Mouse (Mus musculus) lung, postnatal 0 days (tissue): ENCODE data around the gene Fam160a2. TPM values are rescaled to one million over a fixed set of nuclear protein-coding genes. Genes with fewer than 3 reads are reported as not detected.

ENCODE experiments used
- ATAC-seq: fragments of 200-750 bp; cut with Nextera tagmentation; 2 replicates; pipeline ENCODE4 v1.8.0; 2017; ENCODE audit warnings: moderate library complexity
- DNase-seq: peaks from one replicate; pipeline ENCODE4 v3.0.0-alpha.2; 2016; ENCODE audit warnings: low spot score
- H3K27ac ChIP-seq: fragments of 300-500 bp; sonication (generic); 2 replicates; pipeline ENCODE4 v1.5.1; 2014; ENCODE audit warnings: antibody characterized with exemption, mild to moderate bottlenecking, low read length, mixed read lengths
- H3K27me3 ChIP-seq: fragments of 300-500 bp; sonication (generic); replicated peaks from 2 replicates; pipeline ENCODE4 v1.6.1; 2014; ENCODE audit warnings: low read length, mixed read lengths; ENCODE audit not compliant: insufficient read depth
- H3K36me3 ChIP-seq: fragments of 300-500 bp; sonication (generic); 2 replicates; pipeline ENCODE4 v1.6.1; 2014; ENCODE audit warnings: low read length, mixed read lengths; ENCODE audit not compliant: insufficient read depth
- H3K4me1 ChIP-seq: fragments of 300-500 bp; sonication (generic); 2 replicates; pipeline ENCODE4 v1.6.1; 2014; ENCODE audit warnings: antibody characterized with exemption, low read depth, low read length, mixed read lengths; ENCODE audit not compliant: insufficient read depth
- H3K4me2 ChIP-seq: fragments of 300-500 bp; sonication (generic); replicated peaks from 2 replicates; pipeline ENCODE4 v1.6.1; 2014; ENCODE audit warnings: low read depth, mild to moderate bottlenecking, low read length, moderate library complexity, mixed read lengths
- H3K4me3 ChIP-seq: fragments of 300-500 bp; sonication (generic); 2 replicates; pipeline ENCODE4 v1.5.1; 2014; ENCODE audit warnings: low read depth, low read length
- H3K9ac ChIP-seq: fragments of 300-500 bp; sonication (generic); replicated peaks from 2 replicates; pipeline ENCODE4 v1.6.1; 2014; ENCODE audit warnings: low read depth, mild to moderate bottlenecking
- H3K9me3 ChIP-seq: fragments of 300-500 bp; sonication (generic); 2 replicates; pipeline ENCODE4 v1.6.1; 2016; ENCODE audit warnings: low read length, mixed read lengths
- CTCF ChIP-seq: IDR thresholded peaks from 2 replicates; pipeline ENCODE4 v1.5.1; 2016; ENCODE audit warnings: antibody characterized with exemption, mild to moderate bottlenecking
- EP300 ChIP-seq: IDR thresholded peaks from 2 replicates; pipeline ENCODE4 v1.6.1; 2016; ENCODE audit warnings: antibody characterized with exemption, mild to moderate bottlenecking, control low read depth
- WGBS: fragments of 180-500 bp; shearing (Covaris S2); extraction: QIAGEN DNeasy Blood & Tissue Kit; methylation state at CpG from one replicate; pipeline ENCODE4 v1.1.7; 2014; 5-methylcytosine and 5-hydroxymethylcytosine counted together
- polyA plus RNA-seq: library from polyadenylated mRNA; unstranded; fragments of >200 nt; fragmentation: Nextera tagmentation; extraction: Ambion mirVana; gene quantifications from 2 replicates; pipeline ENCODE4 v1.2.1, GENCODE M21; 2015

The Fam160a2 gene
- polyA plus RNA-seq, 1 experiment from 2014 or later: 26.0 TPM

DNA sequence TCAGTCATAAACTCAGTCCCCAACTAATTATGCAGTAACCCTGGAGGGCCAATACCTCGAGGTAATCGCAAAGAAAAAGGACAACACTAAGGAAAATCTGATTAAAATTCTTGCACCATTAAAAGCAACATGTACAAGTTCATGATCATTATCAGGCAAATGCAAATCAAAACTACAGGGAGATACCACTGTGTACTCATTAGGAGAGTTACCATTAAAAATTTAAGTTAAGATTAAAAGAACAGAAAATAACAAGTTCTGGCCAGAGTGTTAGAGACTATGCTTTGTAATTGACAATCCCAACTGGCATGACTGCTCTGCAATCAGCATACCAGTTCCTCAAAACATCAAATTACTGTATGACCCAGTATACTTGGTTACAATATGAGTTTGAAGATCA lies 57.1 kb downstream of the Fam160a2 start:
- ATAC-seq (no peak), DNase-seq (no peak)
- Histone ChIP-seq H3K4me2 (no peak overlapping the region), H3K36me3 (no peaks in the 10 kb centered on the region), H3K9me3 (no peaks in the 10 kb centered on the region), H3K4me1 (no peaks in the 10 kb centered on the region), H3K4me3 (no peak overlapping the region), H3K27me3 (no peaks in the 10 kb centered on the region), H3K9ac (no peak overlapping the region), H3K27ac (no peak overlapping the region)
- no peak for TF ChIP-seq EP300
- TF ChIP-seq CTCF: no peak
- WGBS: 73% methylated on average over 2 of the region's 2 CpGs

DNA sequence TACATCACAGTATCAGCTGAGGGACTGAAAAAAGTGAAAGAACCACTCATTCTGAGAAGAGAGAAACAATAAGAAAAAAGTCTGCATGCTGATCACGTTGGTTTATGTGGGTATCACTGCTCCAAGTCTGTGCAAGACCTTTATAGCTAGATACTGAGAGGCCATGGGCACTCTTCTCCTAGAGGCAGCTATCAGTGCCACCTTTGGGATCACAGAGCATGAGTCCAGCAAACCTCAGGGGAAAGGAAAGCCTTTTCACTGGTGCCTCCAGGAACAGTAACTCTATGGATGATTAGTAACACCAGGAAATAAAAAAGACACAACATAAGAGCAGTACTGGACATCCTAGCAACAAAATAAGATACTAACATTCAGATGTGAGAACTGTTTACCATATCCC lies 57.7 kb downstream of the Fam160a2 start, which contains the start of gene Olfr691:
TSS of gene Olfr691 (minus strand) at position 101 of the 400 bp plus-strand sequence.
- H3K9ac ChIP-seq: no peak within 1 kb of the TSS
- no peaks in the 10 kb centered on the region for H3K4me1 ChIP-seq
- 32% methylated on average over 1 of the region's 1 CpGs for WGBS

DNA sequence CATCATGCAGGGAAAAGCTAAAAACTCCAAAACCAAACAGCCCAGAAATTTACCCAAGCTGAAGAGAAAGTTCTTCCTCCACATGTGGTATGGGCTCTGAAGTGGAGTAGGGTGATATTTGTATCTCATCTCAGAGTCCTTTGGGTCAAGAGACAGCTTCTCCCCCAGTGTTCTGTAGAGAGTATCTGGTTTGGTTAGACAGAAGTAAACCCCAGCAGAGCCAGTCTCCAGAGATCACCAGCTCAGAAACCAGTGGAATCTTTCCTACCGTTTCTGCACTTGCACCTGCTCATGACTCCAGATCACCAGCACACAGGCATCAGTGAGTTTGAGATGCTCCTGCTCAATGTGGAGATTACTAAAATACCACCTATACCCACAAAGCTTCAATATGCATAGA lies 65.8 kb downstream of the Fam160a2 start, which contains the start of gene Olfr690:
TSS of gene Olfr690 (minus strand) at position 101 of the 400 bp plus-strand sequence.
- H3K4me3 ChIP-seq: no peak within 1 kb of the TSS
- DNase-seq (no peak), ATAC-seq (no peak)
- H3K9ac ChIP-seq: no peak within 1 kb of the TSS
- H3K27me3 ChIP-seq: no peaks in the 10 kb centered on the region
- H3K27ac ChIP-seq: no peak within 1 kb of the TSS
- no peak within 1 kb of the TSS for H3K4me2 ChIP-seq
- no peaks in the 10 kb centered on the region for H3K9me3 ChIP-seq
- 87% methylated on average over 1 of the region's 1 CpGs for WGBS
- H3K36me3 ChIP-seq: no peaks in the 10 kb centered on the region
- TF ChIP-seq CTCF (no peak), EP300 (no peak)
- no peaks in the 10 kb centered on the region for H3K4me1 ChIP-seq

More for the DNA sequence above, 57.7 kb downstream of the Fam160a2 start, which contains the start of gene Olfr691:
- Histone ChIP-seq H3K9me3 (no peaks in the 10 kb centered on the region), H3K4me2 (no peak within 1 kb of the TSS), H3K4me3 (no peak within 1 kb of the TSS), H3K27ac (no peak within 1 kb of the TSS), H3K36me3 (no peaks in the 10 kb centered on the region), H3K27me3 (no peaks in the 10 kb centered on the region)
- TF ChIP-seq CTCF (no peak), EP300 (no peak)
- ATAC-seq (no peak), DNase-seq (no peak)

- DNase-seq (no peak), ATAC-seq (no peak)
- no peaks in the 10 kb centered on the region for H3K9me3 ChIP-seq
- H3K4me3 ChIP-seq: no peak overlapping the region
- no peak overlapping the region for H3K9ac ChIP-seq
- whole genome bisulfite sequencing: 61% methylated on average over 2 of the region's 2 CpGs
- H3K36me3 ChIP-seq: no peaks in the 10 kb centered on the region
- no peaks in the 10 kb centered on the region for H3K4me1 ChIP-seq
- H3K4me2 ChIP-seq: no peak overlapping the region
- no peak for TF ChIP-seq CTCF
- no peak overlapping the region for H3K27ac ChIP-seq
- H3K27me3 ChIP-seq: no peaks in the 10 kb centered on the region
Observed at GRCm38 (mm10) chr7:105325302-105325701, 74.6 kb downstream of the Fam160a2 start.

Other genes starting within 250 kb of the Fam160a2 start
- not detected in 2 replicates for gene Olfr684, start 236.4 kb downstream of the Fam160a2 start, polyA plus RNA-seq
- gene Olfr685, start 214.0 kb downstream of the Fam160a2 start, polyA plus RNA-seq: not detected in 2 replicates
- not detected in 2 replicates for gene Olfr686, start 192.6 kb downstream of the Fam160a2 start, polyA plus RNA-seq
- not detected in 2 replicates for gene Olfr688, start 112.0 kb downstream of the Fam160a2 start, polyA plus RNA-seq
- gene Olfr689, start 88.9 kb downstream of the Fam160a2 start, polyA plus RNA-seq: not detected in 2 replicates
- gene Olfr690, start 66.0 kb downstream of the Fam160a2 start, polyA plus RNA-seq: not detected in 2 replicates
- not detected in 2 replicates for gene Olfr691, start 57.8 kb downstream of the Fam160a2 start, polyA plus RNA-seq
- gene Olfr692, start 31.8 kb downstream of the Fam160a2 start, polyA plus RNA-seq: not detected in 2 replicates
- gene Gm5901, start 25.0 kb downstream of the Fam160a2 start, polyA plus RNA-seq: not detected in 2 replicates
- gene Cnga4, start 4.5 kb upstream of the Fam160a2 start, polyA plus RNA-seq: 0.11 TPM in 1 of 2 replicates, not detected in the other
- 0.06 and 0.12 TPM in 2 replicates for gene Cckbr, start 25.7 kb upstream of the Fam160a2 start, polyA plus RNA-seq
- 162 and 168 TPM in 2 replicates for gene Cavin3, start 82.2 kb upstream of the Fam160a2 start, polyA plus RNA-seq
- 57.1 and 57.5 TPM in 2 replicates for gene Smpd1, start 154.3 kb upstream of the Fam160a2 start, polyA plus RNA-seq
- 71.2 and 77.6 TPM in 2 replicates for gene Apbb1, start 181.6 kb upstream of the Fam160a2 start, polyA plus RNA-seq
- gene Hpx, start 200.1 kb upstream of the Fam160a2 start, polyA plus RNA-seq: 1.7 and 2.0 TPM in 2 replicates
- 101 and 116 TPM in 2 replicates for gene Trim3, start 233.5 kb upstream of the Fam160a2 start, polyA plus RNA-seq
- 220 and 236 TPM in 2 replicates for gene Timm10b, start 240.0 kb upstream of the Fam160a2 start, polyA plus RNA-seq
- gene Arfip2, start 240.4 kb upstream of the Fam160a2 start, polyA plus RNA-seq: 48.5 and 52.7 TPM in 2 replicates
- 41.7 and 53.1 TPM in 2 replicates for gene Gm45799, start 240.5 kb upstream of the Fam160a2 start, polyA plus RNA-seq